Mouse (Mus musculus) megakaryocyte, adult 5-6 weeks (primary cell): ENCODE data around the gene Gipc1. TPM values are rescaled to one million over a fixed set of nuclear protein-coding genes. Genes with fewer than 3 reads are reported as not detected.
A peak's percentile ranks its signal among the peaks of the same experiment; 100 is the strongest.

Experiments
- ATAC-seq: 2 replicates; pipeline ENCODE4 v1.8.0; 2016; ENCODE audit warnings: mild to moderate bottlenecking, inconsistent platforms; ENCODE audit not compliant: poor library complexity, severe bottlenecking
- total RNA-seq, 2 experiments: library from RNA; stranded (forward) in 1 of 2; stranded (reverse) in 1 of 2; fragments of 153-499, 151-499 nt in 1 of 2; fragments of 221-1000, 200-1000 nt in 1 of 2; gene quantifications; 2 replicates each; pipeline versions ENCODE4 v1.2.3 to v1.2.4; 2015 to 2017

The Gipc1 gene
- total RNA-seq, 2 experiments from 2014 or later: 16.4 to 18.9 TPM

DNA sequence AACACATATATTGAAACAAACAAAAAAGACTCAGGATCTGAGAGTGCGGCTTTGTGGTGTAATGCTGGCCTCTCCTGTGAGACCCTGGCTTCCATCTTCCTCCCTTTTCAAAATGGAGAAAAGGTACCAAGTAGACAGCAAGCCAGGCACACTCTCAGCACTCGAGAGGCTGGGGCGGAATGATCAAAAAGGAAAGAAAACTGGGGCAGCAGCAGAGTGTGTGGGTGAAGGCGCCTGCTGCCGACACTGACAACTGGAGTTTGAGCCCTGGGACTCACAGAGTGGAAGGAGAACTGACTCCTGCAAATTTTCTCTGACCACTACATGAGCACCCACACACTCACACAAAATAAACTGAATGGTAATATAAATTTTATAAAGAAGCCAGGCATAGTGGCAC, 22.0 kb downstream of the Gipc1 start:
- ATAC-seq: no peak

GRCm38 (mm10) chr8:83679866-83680265, 27.4 kb downstream of the Gipc1 start:
- no peak for ATAC-seq

DNA sequence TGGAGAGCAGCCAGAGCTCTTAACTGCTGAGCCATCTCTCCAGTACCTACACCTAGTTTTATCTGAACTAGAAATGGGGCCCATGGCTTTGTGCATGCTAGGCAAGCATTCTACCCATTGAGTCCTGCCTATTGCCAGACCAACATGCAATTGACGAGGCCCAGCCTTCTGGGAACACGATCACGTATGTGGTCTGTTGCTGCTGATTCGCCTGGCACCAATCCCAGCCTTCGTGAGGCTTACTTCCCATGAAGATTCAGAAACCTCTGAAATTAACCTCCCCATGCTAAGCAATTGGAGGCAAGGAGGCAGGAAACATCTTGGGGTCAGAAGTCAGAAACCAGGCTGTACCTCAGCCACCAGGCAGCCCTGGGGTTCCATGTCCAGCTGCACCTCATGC, 28.1 kb downstream of the Gipc1 start:
- ATAC-seq: no peak

GRCm38 (mm10) chr8:83681099-83681498, 28.6 kb downstream of the Gipc1 start:
- ATAC-seq: no peak

GRCm38 (mm10) chr8:83684517-83684916, 32.0 kb downstream of the Gipc1 start:
- ATAC-seq: no peak

DNA sequence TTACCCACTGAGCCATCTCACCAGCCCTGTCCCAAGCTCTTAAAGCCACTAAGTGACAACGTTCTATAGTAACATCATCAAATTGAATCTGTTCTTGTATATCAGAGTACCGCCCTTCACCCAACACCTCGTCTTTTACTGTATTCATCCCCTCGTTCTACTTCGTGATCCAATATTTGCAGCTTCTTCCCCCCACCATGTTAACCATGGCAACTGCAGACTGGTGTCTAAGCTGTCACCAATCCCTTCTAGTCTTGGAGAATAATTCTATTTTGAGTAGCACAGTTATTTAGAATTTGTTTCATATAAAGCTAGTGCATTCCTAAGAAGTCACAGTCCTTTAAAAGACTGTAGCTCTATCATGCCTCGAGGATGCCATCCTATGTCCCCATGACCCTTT, 36.8 kb downstream of the Gipc1 start:
- no peak for ATAC-seq

- ATAC-seq: peak; percentile 68
Observed at GRCm38 (mm10) chr8:83693609-83694236, 41.2 kb downstream of the Gipc1 start.

GRCm38 (mm10) chr8:83694369-83695160, 42.1 kb downstream of the Gipc1 start:
- ATAC-seq: no peak

GRCm38 (mm10) chr8:83695351-83696106, 43.1 kb downstream of the Gipc1 start:
- peak; percentile 15 for ATAC-seq

GRCm38 (mm10) chr8:83697374-83698220, 45.1 kb downstream of the Gipc1 start:
- ATAC-seq: peak; percentile 11; the same call in 1 of the 2 replicates

GRCm38 (mm10) chr8:83698291-83698660, 45.8 kb downstream of the Gipc1 start:
- peak; percentile 68 for ATAC-seq

DNA sequence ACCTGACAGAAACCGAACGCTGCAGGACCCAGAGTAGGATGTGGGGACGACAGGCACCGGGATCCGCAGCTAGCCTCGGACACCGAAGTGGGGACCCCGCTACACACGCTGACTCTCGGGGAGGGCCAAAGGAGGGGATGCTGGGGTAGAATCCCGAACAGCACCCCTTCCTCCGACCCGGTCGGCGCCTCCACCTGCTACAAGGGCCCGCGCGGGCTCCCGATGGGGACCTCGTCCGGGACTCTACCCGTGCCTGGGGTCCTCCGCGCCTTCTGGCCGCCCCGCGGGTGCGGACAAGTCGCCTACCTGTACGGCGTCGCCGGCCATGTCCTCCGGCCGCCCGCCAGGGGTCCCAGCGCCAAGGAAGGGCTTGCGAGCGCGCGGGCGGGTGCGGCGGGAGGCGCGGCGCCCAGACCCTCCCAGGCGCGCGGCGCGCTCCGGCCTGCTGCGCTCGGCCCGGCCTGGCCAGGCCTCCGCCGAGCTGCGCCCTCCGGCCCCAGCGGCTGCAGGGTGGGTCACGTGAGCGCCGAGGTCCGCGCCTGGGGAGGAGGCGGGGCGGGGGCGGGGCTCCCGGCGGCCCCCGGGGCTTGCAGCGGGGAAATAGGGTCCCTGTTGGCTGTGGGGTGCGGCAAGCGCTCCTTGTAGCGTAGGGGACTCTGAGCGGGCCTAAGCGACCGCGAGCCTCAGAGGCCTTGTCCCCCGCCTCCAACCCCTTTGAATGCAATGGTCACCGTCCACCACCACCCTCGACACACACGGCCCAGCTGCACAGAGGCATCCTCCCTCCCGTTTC, 46.4 kb downstream of the Gipc1 start, which contains the start of gene Pkn1:
TSS of gene Pkn1 (minus strand) at position 519 of the 793 bp plus-strand sequence.
- ATAC-seq: peak; percentile 57

- ATAC-seq: peak; percentile 22; the same call in 1 of the 2 replicates
Observed at GRCm38 (mm10) chr8:83699566-83699965, 47.1 kb downstream of the Gipc1 start.

GRCm38 (mm10) chr8:83700423-83701085, 48.1 kb downstream of the Gipc1 start:
- ATAC-seq: no peak

- ATAC-seq: no peak
Observed at GRCm38 (mm10) chr8:83703426-83703825, 50.9 kb downstream of the Gipc1 start.

- no peak for ATAC-seq
Observed at GRCm38 (mm10) chr8:83706411-83706810, 53.9 kb downstream of the Gipc1 start.

DNA sequence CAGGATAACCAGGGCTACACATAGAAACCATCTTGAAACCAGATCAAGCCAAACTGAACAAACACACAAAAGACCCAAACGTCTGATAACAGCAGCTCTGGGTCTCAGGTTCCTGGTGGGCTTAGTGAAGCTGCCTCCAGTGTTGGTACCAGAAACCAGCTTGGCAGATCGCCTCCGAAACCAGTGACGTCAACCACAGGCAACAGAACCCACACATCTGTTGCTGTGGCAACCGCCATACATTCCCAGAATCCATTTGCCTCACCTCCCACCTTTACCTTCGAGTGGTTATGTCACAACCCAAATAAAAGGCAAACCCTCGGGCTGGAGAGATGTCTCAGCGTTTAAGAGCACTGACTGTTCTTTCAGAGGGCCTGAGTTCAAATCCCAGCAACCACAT, 55.1 kb downstream of the Gipc1 start:
- no peak for ATAC-seq
